Mouse (Mus musculus): Measurements from ENCODE around the gene Rpl19.
A peak's percentile ranks its signal among the peaks of the same experiment; 100 is the strongest.

Gene Rpl19

DNA sequence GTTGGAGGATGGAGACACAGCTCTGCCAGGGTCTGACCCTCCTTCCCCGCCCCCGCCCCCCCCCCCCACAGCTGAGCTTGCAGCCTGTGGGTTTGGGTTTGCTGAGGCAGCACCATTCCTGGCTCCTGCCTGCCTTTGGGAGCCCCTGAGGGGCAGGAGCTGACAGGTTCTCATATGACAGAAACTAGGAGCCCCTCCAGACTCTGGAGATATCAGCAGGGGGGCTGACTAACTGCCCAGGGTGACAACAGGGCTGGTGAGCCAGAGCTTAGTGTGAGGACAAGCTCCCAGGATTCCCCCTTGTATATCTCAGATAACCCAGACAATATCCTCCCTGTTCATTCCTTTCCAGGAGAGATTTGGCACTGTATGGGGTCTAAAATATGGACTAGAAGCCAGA is 24.4 kb downstream of the Rpl19 start:
- DNase-seq (ENCODE audit: extremely low read depth, low read depth, low spot score): no peak

DNA sequence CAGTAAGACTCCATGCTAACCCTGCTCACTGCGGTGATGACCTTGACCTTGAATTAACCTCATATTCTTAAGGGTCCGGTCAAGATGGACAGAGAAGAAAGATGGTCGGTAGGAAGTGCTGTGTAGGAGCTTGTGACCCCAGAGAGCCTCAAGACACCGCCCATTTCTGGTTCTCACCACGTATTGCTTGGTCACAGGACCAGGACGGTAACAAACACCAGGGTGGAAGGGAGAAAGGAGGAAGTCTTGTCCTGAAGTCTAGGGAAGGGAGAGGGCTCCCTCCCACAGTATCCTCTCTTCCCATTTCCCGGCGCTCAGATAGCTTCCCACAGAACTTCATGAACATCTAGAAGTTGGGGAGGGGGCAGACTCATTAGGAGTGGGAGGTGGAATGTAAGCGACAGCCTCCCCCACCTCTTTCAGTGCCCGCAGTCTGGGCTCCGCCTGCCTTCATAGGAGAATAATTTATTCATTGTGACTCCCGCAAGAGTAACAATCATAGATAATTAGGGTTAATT is 25.2 kb downstream of the Rpl19 start:
- DNase-seq (ENCODE audit: extremely low read depth, low read depth, low spot score): no peak

DNA sequence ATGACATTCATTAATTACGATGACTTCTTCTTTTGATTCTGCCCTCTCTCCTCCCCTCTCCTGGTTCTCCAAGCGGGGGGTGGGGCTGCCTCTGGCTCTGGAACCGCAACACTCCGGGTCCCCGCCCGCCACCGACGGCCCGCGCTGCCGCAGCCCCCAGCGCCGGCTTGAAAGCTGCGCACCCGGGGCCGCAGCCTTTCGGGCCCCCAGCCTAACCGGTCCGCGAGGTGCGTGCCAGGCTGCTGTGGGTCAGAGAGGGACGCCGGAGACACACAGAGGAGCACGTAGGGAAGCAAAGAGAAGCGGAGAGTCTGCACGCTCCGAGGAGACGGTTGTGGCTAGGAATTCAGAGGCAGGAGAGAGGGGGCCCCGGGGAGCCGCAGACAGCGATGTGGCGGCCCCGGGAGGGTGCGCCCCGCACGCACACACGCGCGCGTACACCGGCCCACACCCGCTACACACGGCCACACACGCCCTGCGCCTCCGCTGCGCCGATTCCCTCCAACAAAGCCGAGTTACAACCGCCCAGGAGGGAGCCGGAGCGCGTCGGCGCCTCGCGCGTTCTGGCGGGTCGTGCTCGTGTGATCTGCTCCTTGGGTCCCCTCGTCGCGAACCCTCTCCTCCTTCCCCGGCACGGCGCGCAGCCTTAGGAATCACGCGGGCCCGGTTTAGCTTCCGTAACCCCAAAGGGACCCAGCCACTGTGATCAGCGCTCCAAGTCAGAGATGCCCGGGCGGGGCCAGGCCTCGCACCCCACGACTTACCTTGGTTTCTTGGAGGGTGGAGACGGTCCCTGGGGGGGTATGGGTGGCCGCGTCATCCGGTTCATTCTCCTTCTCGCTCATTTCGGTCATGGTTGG is 25.8 kb downstream of the Rpl19 start:
- DNase-seq (ENCODE audit: extremely low read depth, low read depth, low spot score): no peak

DNA sequence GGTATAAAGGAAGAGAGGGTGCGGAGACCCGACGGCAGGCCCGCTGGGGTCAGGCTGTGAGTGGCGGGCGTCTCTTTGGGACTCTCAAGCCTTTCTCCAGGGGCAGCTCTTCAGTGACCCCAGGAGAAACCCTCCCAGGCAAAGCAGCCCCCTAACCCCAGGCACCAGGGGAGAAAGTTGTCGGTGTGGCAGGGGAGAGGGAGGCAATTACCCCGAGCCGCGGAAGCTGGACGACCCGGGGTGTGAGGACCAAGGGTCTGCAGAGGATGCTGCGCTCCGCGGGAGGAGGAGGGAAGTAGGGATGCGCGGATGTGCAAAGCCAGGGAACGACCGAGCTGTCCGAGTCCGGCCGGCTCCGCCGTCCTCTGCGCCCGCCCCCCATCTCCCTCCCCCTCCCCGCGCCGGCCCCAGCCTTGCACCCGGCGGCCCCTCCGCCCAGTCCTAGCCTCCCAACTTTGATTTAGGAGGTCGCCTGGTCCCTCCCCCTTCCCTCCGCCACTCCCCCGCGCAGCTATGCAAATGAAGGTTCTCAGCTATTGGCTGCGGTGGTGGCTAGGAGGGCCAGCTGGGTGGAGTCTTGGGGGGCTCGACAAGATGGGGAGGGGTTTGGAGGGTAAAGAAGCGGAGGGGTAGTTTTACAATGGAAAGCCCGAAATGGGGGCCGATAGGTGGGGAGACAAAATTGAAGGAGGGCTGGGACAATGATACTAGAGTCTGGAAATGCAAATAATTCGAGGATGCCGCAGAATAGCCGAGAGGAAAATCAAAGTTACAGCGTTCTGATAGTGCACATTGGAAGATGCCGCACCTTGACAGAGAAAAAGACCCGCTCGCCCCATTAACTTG is 26.7 kb downstream of the Rpl19 start, which contains the start of gene Stac2:
Gene Stac2 (minus strand): TSS at position 474 of the 846 bp plus-strand sequence.
- no peak for DNase-seq (ENCODE audit: extremely low read depth, low read depth, low spot score)

DNA sequence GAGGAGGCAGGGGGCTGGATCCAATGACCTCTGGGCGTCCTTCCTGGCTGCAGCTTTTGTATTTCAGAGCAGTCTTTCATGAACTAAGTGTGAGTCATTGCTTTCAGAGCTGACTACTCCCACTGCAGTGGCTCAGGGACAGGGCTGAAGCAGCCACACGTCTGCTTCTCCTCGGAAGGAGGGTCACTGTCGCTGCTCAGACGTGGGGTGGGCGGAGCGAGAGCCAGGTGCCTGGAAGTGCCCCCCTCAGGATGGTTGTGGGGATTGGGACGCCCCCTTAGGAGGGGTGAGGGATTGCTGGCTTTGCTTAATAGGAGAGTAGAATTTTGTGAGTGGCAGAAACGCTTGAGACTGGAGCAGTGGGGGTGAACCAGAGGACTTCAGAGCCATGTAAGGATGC is 31.0 kb downstream of the Rpl19 start:
- DNase-seq (ENCODE audit: extremely low read depth, low read depth, low spot score): no peak

DNA sequence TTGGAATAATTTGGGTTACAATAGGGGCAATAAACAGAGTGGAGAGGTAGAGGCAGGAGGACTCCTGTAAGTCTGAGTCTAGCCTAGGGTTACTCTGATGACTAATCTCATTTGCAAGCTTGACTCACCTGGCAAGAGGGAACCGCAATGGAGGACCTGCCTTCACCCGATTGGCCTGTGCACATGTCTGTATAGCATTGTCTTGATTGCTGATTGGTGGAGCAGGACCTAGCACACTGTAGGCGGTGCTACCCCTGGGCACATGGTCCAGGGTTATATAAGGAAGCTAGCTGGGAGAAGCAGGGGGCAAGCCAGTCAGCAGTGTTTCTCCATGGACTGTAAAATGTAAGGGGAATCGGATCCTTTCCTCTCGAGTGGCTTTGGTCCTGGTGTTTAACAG is 31.5 kb downstream of the Rpl19 start:
- DNase-seq (ENCODE audit: extremely low read depth, low read depth, low spot score): peak; percentile 54

DNA sequence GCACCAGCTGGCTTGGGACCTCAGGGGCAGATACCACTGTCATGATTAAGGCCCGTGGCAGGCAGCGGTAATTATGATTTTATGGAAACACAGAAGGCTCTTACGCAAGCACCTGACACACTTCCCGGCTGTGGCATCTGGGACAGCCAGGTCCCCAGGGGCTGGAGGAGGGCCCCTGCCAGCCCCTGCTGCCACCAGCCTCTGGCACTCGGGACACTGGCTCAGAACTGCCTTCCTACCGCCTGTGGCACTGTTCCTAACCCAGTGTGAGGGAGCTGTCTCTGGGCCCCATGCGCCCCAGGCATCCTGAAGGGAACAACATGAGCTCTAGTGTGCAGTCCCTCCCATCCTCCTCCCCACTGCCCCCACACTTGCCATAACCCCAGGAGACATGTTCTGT is 33.2 kb downstream of the Rpl19 start:
- DNase-seq (ENCODE audit: extremely low read depth, low read depth, low spot score): peak; percentile 37

DNA sequence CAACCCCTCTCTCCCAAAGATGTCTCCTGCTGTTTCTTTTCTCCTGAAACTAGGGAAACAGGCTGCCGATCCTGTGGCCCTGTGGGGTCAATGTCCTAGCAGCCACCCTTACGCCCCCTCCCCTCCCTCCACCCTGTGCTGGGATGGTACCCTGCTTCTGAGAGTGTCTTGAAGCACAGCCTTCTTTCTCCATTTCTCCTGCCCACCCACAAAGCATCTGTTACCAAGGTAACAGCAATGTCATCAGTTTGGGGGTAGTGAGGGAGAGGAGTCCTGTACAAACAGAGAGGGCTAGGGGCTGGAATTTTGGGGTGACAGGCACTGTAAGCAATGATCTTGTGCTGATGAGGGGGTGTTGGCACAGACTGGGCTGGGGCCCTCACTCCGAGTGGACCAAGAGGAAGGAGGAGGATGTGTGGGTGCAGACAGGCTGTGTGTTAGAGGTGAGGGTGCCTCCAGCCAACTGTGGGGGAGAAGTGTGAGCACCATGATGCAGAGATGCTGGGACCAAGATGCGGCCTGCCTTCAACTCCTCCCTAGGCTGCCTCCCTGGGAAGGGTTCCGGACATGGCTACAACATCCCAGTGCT is 33.7 kb downstream of the Rpl19 start:
- no peak for DNase-seq (ENCODE audit: extremely low read depth, low read depth, low spot score)

DNA sequence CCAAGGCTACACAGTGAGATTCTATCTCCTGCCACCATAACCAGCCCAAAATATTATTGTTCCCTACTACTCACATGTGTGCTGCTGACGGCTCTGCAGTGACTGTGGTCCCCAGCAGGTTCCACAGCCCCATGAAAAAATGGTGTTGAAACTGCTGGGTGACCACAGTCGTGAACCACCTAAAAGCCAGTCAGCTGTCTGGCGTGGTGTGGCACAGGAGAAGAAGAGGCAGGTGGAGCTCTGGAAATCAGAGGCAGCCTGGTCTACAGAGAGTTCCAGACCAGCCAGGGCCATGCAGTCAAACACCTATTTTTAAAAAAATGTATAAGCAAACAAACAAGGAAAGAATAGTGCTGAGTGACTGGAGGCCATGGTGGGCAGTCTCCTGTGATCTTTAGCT is 34.9 kb downstream of the Rpl19 start:
- no peak for DNase-seq (ENCODE audit: extremely low read depth, low read depth, low spot score)

DNA sequence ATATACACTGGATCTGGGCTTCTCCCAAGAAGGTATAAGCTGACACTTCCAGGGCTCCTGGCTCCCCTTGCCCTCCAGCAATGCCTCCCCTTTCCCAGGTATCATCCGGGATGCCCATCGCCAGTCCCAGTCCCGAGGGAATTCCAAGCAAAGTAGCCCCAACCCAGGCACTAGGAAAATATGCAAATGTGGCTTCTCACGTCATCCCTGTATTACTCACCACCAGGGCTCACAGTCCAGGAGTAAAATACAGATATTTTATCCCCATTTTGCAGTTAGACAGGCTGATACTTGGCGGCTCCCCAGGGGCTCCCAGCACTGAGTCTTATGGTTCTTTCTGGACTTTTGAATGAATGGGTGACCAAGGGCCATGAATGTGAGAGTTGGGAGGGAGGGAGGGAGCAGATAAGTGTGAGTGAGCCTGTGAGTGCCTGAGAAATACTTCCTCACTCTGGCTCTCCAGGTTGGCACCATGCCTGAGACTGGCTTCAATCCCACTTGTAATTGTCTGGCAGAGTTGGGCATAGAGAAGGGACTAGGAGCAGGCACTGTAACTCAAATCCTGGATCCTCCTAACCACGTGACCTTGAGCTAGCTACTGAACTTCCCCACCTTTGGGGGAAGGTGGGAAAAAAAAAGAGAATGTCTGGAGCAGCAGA is 35.5 kb downstream of the Rpl19 start:
- no peak for DNase-seq (ENCODE audit: extremely low read depth, low read depth, low spot score)

DNA sequence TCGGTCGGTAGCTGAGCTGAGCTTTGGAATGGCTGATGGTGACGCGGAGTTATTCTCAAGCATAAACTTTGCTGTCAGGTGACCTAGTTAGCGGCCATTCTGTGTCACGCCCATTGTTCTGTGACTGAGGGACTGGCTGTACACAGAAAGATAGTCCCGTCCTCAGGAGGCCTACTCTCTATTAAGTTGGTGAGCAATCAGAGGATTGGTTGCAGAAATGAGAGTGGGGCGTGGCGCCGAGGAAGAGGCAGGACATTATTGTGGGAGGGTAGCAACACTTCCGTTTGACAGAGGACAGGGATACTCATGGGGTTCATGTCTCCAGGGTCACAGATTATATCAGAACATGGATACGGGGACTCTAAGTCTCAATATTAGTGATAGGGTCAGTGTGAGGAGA is 39.7 kb downstream of the Rpl19 start:
- DNase-seq (ENCODE audit: extremely low read depth, low read depth, low spot score): no peak

DNA sequence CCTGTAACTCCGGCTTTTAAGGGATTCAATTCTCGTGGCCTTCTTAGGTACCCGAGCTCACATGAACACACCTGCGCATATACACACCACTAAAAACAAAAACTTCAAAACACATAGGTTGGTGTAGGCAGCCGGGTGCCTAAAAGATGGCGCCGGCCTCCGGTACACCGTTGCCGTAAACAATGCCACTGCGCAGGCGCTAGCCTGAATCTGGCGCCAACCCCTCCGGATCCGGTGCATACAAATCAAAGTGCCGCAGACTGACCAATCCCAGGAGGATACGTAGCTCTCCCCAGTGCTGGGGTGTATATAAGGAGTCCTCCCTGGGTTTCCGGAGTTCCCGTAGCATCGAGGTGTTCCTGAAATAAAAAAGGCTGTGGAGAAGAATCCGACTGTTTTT is 40.7 kb downstream of the Rpl19 start:
- no peak for DNase-seq (ENCODE audit: extremely low read depth, low read depth, low spot score)

DNA sequence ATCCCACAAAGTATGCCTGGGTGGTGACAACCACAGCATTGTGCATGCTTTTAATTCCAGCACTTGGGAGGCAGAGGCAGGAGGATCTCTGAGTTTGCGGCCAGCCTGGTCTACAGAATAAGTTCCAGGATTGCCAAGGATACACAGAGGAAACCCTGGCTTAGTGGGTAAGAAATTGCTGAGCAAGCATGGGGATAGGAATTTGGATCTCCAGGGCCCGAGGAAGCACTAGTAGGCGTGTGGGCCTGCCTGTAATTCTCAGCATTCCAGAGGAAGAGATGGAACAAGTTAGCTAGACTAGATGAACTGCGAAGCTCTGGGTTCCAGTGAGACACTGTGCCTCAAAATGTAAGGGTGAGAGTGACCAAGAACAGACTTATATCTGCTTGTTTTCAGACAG is 46.9 kb downstream of the Rpl19 start:
- no peak for DNase-seq (ENCODE audit: extremely low read depth, low read depth, low spot score)

DNA sequence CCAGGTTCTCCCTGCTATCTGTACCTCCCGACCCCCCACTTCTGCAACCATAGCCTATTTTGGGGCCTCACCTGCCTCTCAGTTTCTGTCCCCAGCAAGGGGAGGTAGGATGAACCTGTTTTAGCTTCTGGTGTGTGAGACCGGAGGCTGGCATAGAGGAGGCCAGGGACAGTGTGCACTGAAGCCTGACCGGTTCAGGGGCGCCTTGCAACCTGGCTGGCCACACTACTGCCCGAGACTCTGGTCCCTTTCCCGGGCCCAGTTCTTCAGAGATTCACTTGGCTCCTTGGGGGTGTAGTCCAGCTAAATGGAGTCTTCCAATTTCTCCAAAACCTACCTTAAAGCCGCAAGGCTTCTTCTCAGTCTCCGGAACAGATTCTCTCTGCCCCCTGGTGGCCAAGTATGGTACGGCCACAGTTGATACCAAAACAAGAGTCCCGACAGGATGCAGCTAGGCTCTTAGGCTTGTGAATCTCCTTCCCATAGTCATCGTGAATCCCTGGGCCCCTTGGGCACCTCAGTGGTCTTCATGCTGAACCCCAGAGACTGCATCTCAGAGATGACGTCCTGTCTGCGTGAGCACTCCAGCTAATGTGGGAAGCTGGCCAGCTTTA is 48.8 kb downstream of the Rpl19 start:
- DNase-seq (ENCODE audit: extremely low read depth, low read depth, low spot score): no peak

DNA sequence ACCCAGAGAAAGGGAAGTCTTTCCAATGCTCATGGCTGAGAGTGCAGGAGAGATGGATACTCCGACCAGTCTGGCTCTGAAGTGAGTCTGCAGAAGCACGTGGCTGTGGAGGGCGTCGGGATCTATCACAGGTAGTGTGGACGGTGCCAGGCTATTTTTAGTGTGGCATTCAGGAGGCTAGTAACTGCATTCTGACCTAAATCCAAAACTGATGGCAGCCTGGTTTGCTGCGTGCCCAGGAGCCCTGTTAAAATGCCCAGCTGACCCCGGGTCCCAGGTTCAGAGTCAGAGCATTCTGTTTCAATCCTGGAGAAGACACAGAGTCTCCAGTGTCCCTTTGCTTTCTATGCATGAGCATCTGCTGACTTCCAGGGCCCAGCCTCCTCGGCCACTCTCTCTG is 50.6 kb downstream of the Rpl19 start:
- DNase-seq (ENCODE audit: extremely low read depth, low read depth, low spot score): no peak

Data from fat pad, adult 2 months (tissue).